Mouse (Mus musculus): Measurements from ENCODE around the gene Cttnbp2. TPM values are rescaled to one million over a fixed set of nuclear protein-coding genes. Genes with fewer than 3 reads are reported as not detected.

Cttnbp2 gene
- polyA plus RNA-seq (2015; fragmentation: Nextera tagmentation; extraction: Ambion mirVana) = 6.3 and 10.1 TPM in 2 replicates

GRCm38 (mm10) chr6:18514480-18515352 is at the start of gene Cttnbp2:
TSS of gene Cttnbp2 (minus strand) at chr6:18514843.
- peak; percentile 31 for TF ChIP-seq CTCF (IDR thresholded peaks at IDR 0.05; ENCODE audit: low read depth)
- WGBS = 4% methylated on average over 57 of the region's 70 CpGs
- peak; percentile 83 for ATAC-seq

GRCm38 (mm10) chr6:18559019-18559418 is 44.4 kb upstream of the Cttnbp2 start:
- ATAC-seq = no peak
- no peak overlapping the region for H3K27ac ChIP-seq (ENCODE audit: low read depth, low read length)

More at GRCm38 (mm10) chr6:18514480-18515352, at the start of gene Cttnbp2:
- Histone ChIP-seq H3K27ac (ENCODE audit: low read depth, low read length) (no peak within 1 kb of the TSS), H3K9me3 (ENCODE audit: control insufficient read depth) (no peaks in the 10 kb centered on the region), H3K4me2 (replicated peaks; ENCODE audit: low read depth) (peak within 1 kb of the TSS; percentile 94), H3K36me3 (ENCODE audit: control insufficient read depth, insufficient read depth) (no peaks in the 10 kb centered on the region), H3K9ac (ENCODE audit: low read depth, low read length) (peak within 1 kb of the TSS; percentile 62), H3K4me1 (replicated peaks; ENCODE audit: control insufficient read depth, insufficient read depth, low read length) (no peaks in the 10 kb centered on the region), H3K4me3 (ENCODE audit: low read depth, low read length) (peak within 1 kb of the TSS; percentile 72), H3K27me3 (replicated peaks; ENCODE audit: control insufficient read depth, insufficient read depth, low read length) (0 out of 2 replicates have a peak, but pooled peaks cover 2% of the 10 kb centered on the region)

GRCm38 (mm10) chr6:18547516-18548465 is 33.1 kb upstream of the Cttnbp2 start:
- 66% methylated on average over 24 of the region's 24 CpGs for WGBS
- H3K36me3 ChIP-seq (ENCODE audit: control insufficient read depth, insufficient read depth) = no peaks in the 10 kb centered on the region
- no peak overlapping the region for H3K4me2 ChIP-seq (replicated peaks; ENCODE audit: low read depth)
- H3K9ac ChIP-seq (ENCODE audit: low read depth, low read length) = no peak overlapping the region
- no peak overlapping the region for H3K27ac ChIP-seq (ENCODE audit: low read depth, low read length)
- no peak overlapping the region for H3K4me3 ChIP-seq (ENCODE audit: low read depth, low read length)
- no peaks in the 10 kb centered on the region for H3K9me3 ChIP-seq (ENCODE audit: control insufficient read depth)
- no peak for TF ChIP-seq CTCF (IDR thresholded peaks at IDR 0.05; ENCODE audit: low read depth)
- no peak for ATAC-seq
- no peaks in the 10 kb centered on the region for H3K27me3 ChIP-seq (replicated peaks; ENCODE audit: control insufficient read depth, insufficient read depth, low read length)
- H3K4me1 ChIP-seq (replicated peaks; ENCODE audit: control insufficient read depth, insufficient read depth, low read length) = 0 out of 2 replicates have a peak, but pooled peaks cover 3% of the 10 kb centered on the region

More at GRCm38 (mm10) chr6:18559019-18559418, 44.4 kb upstream of the Cttnbp2 start:
- Histone ChIP-seq H3K9ac (ENCODE audit: low read depth, low read length) (no peak overlapping the region), H3K27me3 (replicated peaks; ENCODE audit: control insufficient read depth, insufficient read depth, low read length) (no peaks in the 10 kb centered on the region), H3K4me2 (replicated peaks; ENCODE audit: low read depth) (no peak overlapping the region), H3K4me1 (replicated peaks; ENCODE audit: control insufficient read depth, insufficient read depth, low read length) (no peaks in the 10 kb centered on the region), H3K9me3 (ENCODE audit: control insufficient read depth) (no peaks in the 10 kb centered on the region), H3K4me3 (ENCODE audit: low read depth, low read length) (no peak overlapping the region), H3K36me3 (ENCODE audit: control insufficient read depth, insufficient read depth) (no peaks in the 10 kb centered on the region)
- 44% methylated on average over 1 of the region's 1 CpGs for WGBS
- no peak for TF ChIP-seq CTCF (IDR thresholded peaks at IDR 0.05; ENCODE audit: low read depth)

GRCm38 (mm10) chr6:18543878-18544277 is 29.2 kb upstream of the Cttnbp2 start:
- no peaks in the 10 kb centered on the region for H3K36me3 ChIP-seq (ENCODE audit: control insufficient read depth, insufficient read depth)
- 57% methylated on average over 2 of the region's 2 CpGs for WGBS
- no peaks in the 10 kb centered on the region for H3K27me3 ChIP-seq (replicated peaks; ENCODE audit: control insufficient read depth, insufficient read depth, low read length)
- no peak overlapping the region for H3K9ac ChIP-seq (ENCODE audit: low read depth, low read length)
- ATAC-seq = peak; percentile 83
- no peak overlapping the region for H3K4me3 ChIP-seq (ENCODE audit: low read depth, low read length)
- H3K4me1 ChIP-seq (replicated peaks; ENCODE audit: control insufficient read depth, insufficient read depth, low read length) = 0 out of 2 replicates have a peak, but pooled peaks cover 3% of the 10 kb centered on the region
- no peak for TF ChIP-seq CTCF (IDR thresholded peaks at IDR 0.05; ENCODE audit: low read depth)
- H3K9me3 ChIP-seq (ENCODE audit: control insufficient read depth) = no peaks in the 10 kb centered on the region
- H3K27ac ChIP-seq (ENCODE audit: low read depth, low read length) = no peak overlapping the region
- no peak overlapping the region for H3K4me2 ChIP-seq (replicated peaks; ENCODE audit: low read depth)

GRCm38 (mm10) chr6:18540396-18540795 is 25.8 kb upstream of the Cttnbp2 start:
- Histone ChIP-seq H3K4me2 (replicated peaks; ENCODE audit: low read depth) (no peak overlapping the region), H3K36me3 (ENCODE audit: control insufficient read depth, insufficient read depth) (no peaks in the 10 kb centered on the region), H3K9me3 (ENCODE audit: control insufficient read depth) (no peaks in the 10 kb centered on the region), H3K27ac (ENCODE audit: low read depth, low read length) (no peak overlapping the region), H3K4me3 (ENCODE audit: low read depth, low read length) (no peak overlapping the region), H3K9ac (ENCODE audit: low read depth, low read length) (no peak overlapping the region), H3K27me3 (replicated peaks; ENCODE audit: control insufficient read depth, insufficient read depth, low read length) (no peaks in the 10 kb centered on the region), H3K4me1 (replicated peaks; ENCODE audit: control insufficient read depth, insufficient read depth, low read length) (0 out of 2 replicates have a peak, but pooled peaks cover 3% of the 10 kb centered on the region)
- 43% methylated on average over 4 of the region's 4 CpGs for WGBS
- TF ChIP-seq CTCF (IDR thresholded peaks at IDR 0.05; ENCODE audit: low read depth) = no peak
- ATAC-seq = no peak

- ATAC-seq = no peak
- no peaks in the 10 kb centered on the region for H3K9me3 ChIP-seq (ENCODE audit: control insufficient read depth)
- H3K4me3 ChIP-seq (ENCODE audit: low read depth, low read length) = no peak overlapping the region
- no peak overlapping the region for H3K4me2 ChIP-seq (replicated peaks; ENCODE audit: low read depth)
- H3K27ac ChIP-seq (ENCODE audit: low read depth, low read length) = no peak overlapping the region
- no peak overlapping the region for H3K9ac ChIP-seq (ENCODE audit: low read depth, low read length)
- H3K36me3 ChIP-seq (ENCODE audit: control insufficient read depth, insufficient read depth) = no peaks in the 10 kb centered on the region
- no peaks in the 10 kb centered on the region for H3K27me3 ChIP-seq (replicated peaks; ENCODE audit: control insufficient read depth, insufficient read depth, low read length)
- H3K4me1 ChIP-seq (replicated peaks; ENCODE audit: control insufficient read depth, insufficient read depth, low read length) = no peaks in the 10 kb centered on the region
- 79% methylated on average over 3 of the region's 3 CpGs for whole genome bisulfite sequencing
- TF ChIP-seq CTCF (IDR thresholded peaks at IDR 0.05; ENCODE audit: low read depth) = no peak
Observed at GRCm38 (mm10) chr6:18530394-18530793, 15.8 kb upstream of the Cttnbp2 start.

All from intestine, postnatal 0 days (tissue).